Mouse (Mus musculus): ENCODE measurements around the gene 2410015M20Rik. TPM values are rescaled to one million over a fixed set of nuclear protein-coding genes. Genes with fewer than 3 reads are reported as not detected.
"Not testable (repeated sequence)": the region's sequence is repeated elsewhere in the genome, so short reads cannot be mapped to it uniquely, and the experiment has no call there.

2410015M20Rik gene
- total and polyA plus RNA-seq, 2 experiments from 2014 or later = 207 to 527 TPM

- 46% methylated on average over 13 of the region's 13 CpGs for WGBS
- no peaks in the 10 kb centered on the region for H3K27me3 ChIP-seq (ENCODE audit: control insufficient read depth, insufficient read depth, low read length)
- no peaks in the 10 kb centered on the region for H3K36me3 ChIP-seq (replicated peaks; ENCODE audit: control insufficient read depth, insufficient read depth, low read length)
- H3K4me3 ChIP-seq (ENCODE audit: low read depth, low read length) = no peak overlapping the region
- no peaks in the 10 kb centered on the region for H3K9me3 ChIP-seq (replicated peaks; ENCODE audit: control insufficient read depth, low read length)
- H3K4me2 ChIP-seq (ENCODE audit: low read depth, low read length) = 0 out of 2 replicates have a peak overlapping the region, but pooled peaks have one; percentile 6
- H3K9ac ChIP-seq (replicated peaks; ENCODE audit: low read depth, low read length) = no peak overlapping the region
- DNase-seq (ENCODE audit: low spot score) (no peak), ATAC-seq (ENCODE audit: insufficient read depth, low read depth) (no peak)
- no peaks in the 10 kb centered on the region for H3K4me1 ChIP-seq (ENCODE audit: control insufficient read depth, insufficient read depth)
- TF ChIP-seq CTCF (IDR thresholded peaks at IDR 0.05; ENCODE audit: low read depth) (no peak), EP300 (IDR thresholded peaks at IDR 0.05; ENCODE audit: low read depth) (no peak)
- no peak overlapping the region for H3K27ac ChIP-seq (ENCODE audit: low read depth)
Observed at GRCm38 (mm10) chr17:56647546-56647945, 38.0 kb upstream of the 2410015M20Rik start.

- H3K9me3 ChIP-seq (replicated peaks; ENCODE audit: control insufficient read depth, low read length) = no peaks in the 10 kb centered on the region
- TF ChIP-seq EP300 (IDR thresholded peaks at IDR 0.05; ENCODE audit: low read depth) (no peak), CTCF (IDR thresholded peaks at IDR 0.05; ENCODE audit: low read depth) (no peak)
- H3K27me3 ChIP-seq (ENCODE audit: control insufficient read depth, insufficient read depth, low read length) = no peaks in the 10 kb centered on the region
- DNase-seq (ENCODE audit: low spot score) (no peak), ATAC-seq (ENCODE audit: insufficient read depth, low read depth) (no peak)
- H3K27ac ChIP-seq (ENCODE audit: low read depth) = no peak overlapping the region
- no peak overlapping the region for H3K9ac ChIP-seq (replicated peaks; ENCODE audit: low read depth, low read length)
- H3K36me3 ChIP-seq (replicated peaks; ENCODE audit: control insufficient read depth, insufficient read depth, low read length) = no peaks in the 10 kb centered on the region
- H3K4me3 ChIP-seq (ENCODE audit: low read depth, low read length) = no peak overlapping the region
- H3K4me2 ChIP-seq (ENCODE audit: low read depth, low read length) = no peak overlapping the region
- 76% methylated on average over 4 of the region's 4 CpGs for WGBS
- H3K4me1 ChIP-seq (ENCODE audit: control insufficient read depth, insufficient read depth) = no peaks in the 10 kb centered on the region
Observed at GRCm38 (mm10) chr17:56643237-56643636, 33.7 kb upstream of the 2410015M20Rik start.

- Histone ChIP-seq H3K4me2 (ENCODE audit: low read depth, low read length) (no peak overlapping the region), H3K27me3 (ENCODE audit: control insufficient read depth, insufficient read depth, low read length) (no peaks in the 10 kb centered on the region), H3K4me1 (ENCODE audit: control insufficient read depth, insufficient read depth) (no peaks in the 10 kb centered on the region), H3K4me3 (ENCODE audit: low read depth, low read length) (no peak overlapping the region), H3K9me3 (replicated peaks; ENCODE audit: control insufficient read depth, low read length) (no peaks in the 10 kb centered on the region), H3K36me3 (replicated peaks; ENCODE audit: control insufficient read depth, insufficient read depth, low read length) (no peaks in the 10 kb centered on the region), H3K27ac (ENCODE audit: low read depth) (no peak overlapping the region), H3K9ac (replicated peaks; ENCODE audit: low read depth, low read length) (no peak overlapping the region)
- WGBS = 70% methylated on average over 6 of the region's 6 CpGs
- no peak for ATAC-seq (ENCODE audit: insufficient read depth, low read depth)
- DNase-seq (ENCODE audit: low spot score) = no peak
- no peak for TF ChIP-seq CTCF (IDR thresholded peaks at IDR 0.05; ENCODE audit: low read depth)
- no peak for TF ChIP-seq EP300 (IDR thresholded peaks at IDR 0.05; ENCODE audit: low read depth)
Observed at GRCm38 (mm10) chr17:56634023-56634422, 24.5 kb upstream of the 2410015M20Rik start.

- H3K27ac ChIP-seq (ENCODE audit: low read depth) = no peak overlapping the region
- H3K36me3 ChIP-seq (replicated peaks; ENCODE audit: control insufficient read depth, insufficient read depth, low read length) = no peaks in the 10 kb centered on the region
- DNase-seq (ENCODE audit: low spot score) (no peak), ATAC-seq (ENCODE audit: insufficient read depth, low read depth) (no peak)
- no peak overlapping the region for H3K9ac ChIP-seq (replicated peaks; ENCODE audit: low read depth, low read length)
- no peak overlapping the region for H3K4me3 ChIP-seq (ENCODE audit: low read depth, low read length)
- no peak overlapping the region for H3K4me2 ChIP-seq (ENCODE audit: low read depth, low read length)
- H3K9me3 ChIP-seq (replicated peaks; ENCODE audit: control insufficient read depth, low read length) = no peaks in the 10 kb centered on the region
- no peaks in the 10 kb centered on the region for H3K27me3 ChIP-seq (ENCODE audit: control insufficient read depth, insufficient read depth, low read length)
- WGBS = 53% methylated on average over 4 of the region's 4 CpGs
- peaks cover 11% of the 10 kb centered on the region; the same call in 1 of the 2 replicates for H3K4me1 ChIP-seq (ENCODE audit: control insufficient read depth, insufficient read depth)
- TF ChIP-seq EP300 (IDR thresholded peaks at IDR 0.05; ENCODE audit: low read depth) (no peak), CTCF (IDR thresholded peaks at IDR 0.05; ENCODE audit: low read depth) (no peak)
Observed at GRCm38 (mm10) chr17:56631807-56632206, 22.2 kb upstream of the 2410015M20Rik start.

- not testable (repeated sequence) for H3K9me3 ChIP-seq (replicated peaks; ENCODE audit: control insufficient read depth, low read length); H3K27ac ChIP-seq (ENCODE audit: low read depth); H3K9ac ChIP-seq (replicated peaks; ENCODE audit: low read depth, low read length); DNase-seq (ENCODE audit: low spot score); H3K27me3 ChIP-seq (ENCODE audit: control insufficient read depth, insufficient read depth, low read length); H3K4me3 ChIP-seq (ENCODE audit: low read depth, low read length); ATAC-seq (ENCODE audit: insufficient read depth, low read depth); H3K36me3 ChIP-seq (replicated peaks; ENCODE audit: control insufficient read depth, insufficient read depth, low read length); H3K4me2 ChIP-seq (ENCODE audit: low read depth, low read length)
- peaks cover 22% of the 10 kb centered on the region for H3K4me1 ChIP-seq (ENCODE audit: control insufficient read depth, insufficient read depth)
- WGBS = 77% methylated on average over 27 of the region's 27 CpGs
Observed at GRCm38 (mm10) chr17:56629800-56630781, 20.5 kb upstream of the 2410015M20Rik start.
